10 mouse cellular contexts compared by ENCODE assay signal in genomic region chrX:143904689-143905088, GRCm38 (mm10). TPM values are rescaled to one million over a fixed set of nuclear protein-coding genes. Genes with fewer than 3 reads are reported as not detected.
DNase-seq lines count a peak whose midpoint lies in the region; ATAC-seq and TF ChIP-seq lines count a peak whose summit lies in the region.
"Had no signal": no experiment of that assay in that cellular context is flagged by ENCODE, and none has a peak within 500 bp of the region (broad histone marks: within the 10 kb centered on the region; RNA-seq: fewer than 3 reads in every experiment).

No protein-coding gene starts in this region.

- WGBS in hindbrain, embryonic 10.5 days: 42% methylated on average over 2 of the region's 2 CpGs
- WGBS in hindbrain, embryonic 13.5 days: 40% methylated on average over 2 of the region's 2 CpGs
- WGBS in embryonic facial prominence, embryonic 10.5 days: 28% methylated on average over 2 of the region's 2 CpGs
- 63% methylated on average over 2 of the region's 2 CpGs for WGBS in cerebellum, adult 2 months

- no peak overlapping the region for H3K9ac ChIP-seq in hindbrain, embryonic 13.5 days
- H3K9ac ChIP-seq: embryonic facial prominence, embryonic 13.5 days had no signal

- peaks cover 14% of the 10 kb centered on the region; the same call in 1 of the 2 replicates for H3K4me1 ChIP-seq in hindbrain, embryonic 10.5 days (replicated peaks)
- H3K4me1 ChIP-seq in hindbrain, embryonic 13.5 days (replicated peaks): peaks cover 21% of the 10 kb centered on the region
- peaks cover 12% of the 10 kb centered on the region; the same call in 1 of the 2 replicates for H3K4me1 ChIP-seq in embryonic facial prominence, embryonic 10.5 days
- no peaks in the 10 kb centered on the region for H3K4me1 ChIP-seq in cerebellum, adult 2 months (ENCODE audit: control insufficient read depth, insufficient read depth, low read length)
- H3K4me1 ChIP-seq: embryonic facial prominence, embryonic 13.5 days had no signal

- H3K27ac ChIP-seq in hindbrain, embryonic 10.5 days: no peak overlapping the region
- no peak overlapping the region for H3K27ac ChIP-seq in hindbrain, embryonic 13.5 days
- no peak overlapping the region for H3K27ac ChIP-seq in embryonic facial prominence, embryonic 10.5 days (replicated peaks)
- no peak overlapping the region for H3K27ac ChIP-seq in layer of hippocampus, adult 2 months
- H3K27ac ChIP-seq in cerebellum, adult 2 months (ENCODE audit: insufficient read depth, low read length): no peak overlapping the region
- H3K27ac ChIP-seq: embryonic facial prominence, embryonic 13.5 days had no signal

- peaks cover 8% of the 10 kb centered on the region; the same call in 1 of the 2 replicates for H3K27me3 ChIP-seq in hindbrain, embryonic 10.5 days (ENCODE audit: insufficient read depth, poor library complexity, severe bottlenecking)
- H3K27me3 ChIP-seq in hindbrain, embryonic 13.5 days: no peaks in the 10 kb centered on the region; the same call in 1 of the 2 replicates
- peaks cover 61% of the 10 kb centered on the region for H3K27me3 ChIP-seq in embryonic facial prominence, embryonic 10.5 days (replicated peaks; ENCODE audit: low read depth, poor library complexity, severe bottlenecking)
- H3K27me3 ChIP-seq in cerebellum, adult 2 months (ENCODE audit: control insufficient read depth, insufficient read depth, low read length): no peaks in the 10 kb centered on the region

- H3K36me3 ChIP-seq in hindbrain, embryonic 10.5 days: no peaks in the 10 kb centered on the region
- H3K36me3 ChIP-seq in hindbrain, embryonic 13.5 days: no peaks in the 10 kb centered on the region; the same call in 1 of the 2 replicates
- no peaks in the 10 kb centered on the region for H3K36me3 ChIP-seq in embryonic facial prominence, embryonic 10.5 days (replicated peaks)
- H3K36me3 ChIP-seq: embryonic facial prominence, embryonic 13.5 days had no signal

- no peaks in the 10 kb centered on the region for H3K9me3 ChIP-seq in hindbrain, embryonic 10.5 days
- H3K9me3 ChIP-seq in hindbrain, embryonic 13.5 days: no peaks in the 10 kb centered on the region
- H3K9me3 ChIP-seq in embryonic facial prominence, embryonic 10.5 days: no peaks in the 10 kb centered on the region
- H3K9me3 ChIP-seq: embryonic facial prominence, embryonic 13.5 days had no signal

- no peak overlapping the region for H3K4me3 ChIP-seq in hindbrain, embryonic 10.5 days
- H3K4me3 ChIP-seq in hindbrain, embryonic 13.5 days: no peak overlapping the region
- no peak overlapping the region for H3K4me3 ChIP-seq in embryonic facial prominence, embryonic 10.5 days
- H3K4me3 ChIP-seq in layer of hippocampus, adult 2 months: no peak overlapping the region
- no peak overlapping the region for H3K4me3 ChIP-seq in cerebellum, adult 2 months (replicated peaks; ENCODE audit: insufficient read depth, low read depth, low read length)
- H3K4me3 ChIP-seq: embryonic facial prominence, embryonic 13.5 days had no signal

- DNase-seq in hindbrain, embryonic 10.5 days (ENCODE audit: low spot score): peak; percentile 31
- DNase-seq in urinary bladder, postnatal 25 days (ENCODE audit: low spot score): peak; percentile 9
- DNase-seq in urinary bladder, postnatal 10 days (ENCODE audit: low spot score): no peak
- DNase-seq in embryonic facial prominence, embryonic 10.5 days (ENCODE audit: low spot score): peak; percentile 65
- no peak for DNase-seq in layer of hippocampus, adult 2 months (ENCODE audit: low spot score in 2 of 2)
- no peak for DNase-seq in cerebellum, adult 2 months

- no peak overlapping the region for H3K4me2 ChIP-seq in hindbrain, embryonic 13.5 days
- H3K4me2 ChIP-seq: embryonic facial prominence, embryonic 13.5 days had no signal

- TF ChIP-seq CTCF in layer of hippocampus, adult 2 months (conservative IDR thresholded peaks at IDR 0.05): no peak
- TF ChIP-seq CTCF in cerebellum, adult 2 months (IDR thresholded peaks at IDR 0.05; ENCODE audit: borderline replicate concordance, insufficient read depth, low read depth, low read length): no peak

- no peak for ATAC-seq in hindbrain, embryonic 13.5 days (ENCODE audit: low FRiP score)
- ATAC-seq in monocyte, adult 5-6 weeks (replicated peaks; ENCODE audit: insufficient number of reproducible peaks, low FRiP score, low TSS enrichment, poor library complexity, severe bottlenecking): no peak
- ATAC-seq: activated CD4-positive, CD25-positive, alpha-beta regulatory T cell, adult 4 months had no signal

- no peak for TF ChIP-seq POLR2A in cerebellum, adult 2 months (IDR thresholded peaks at IDR 0.05; ENCODE audit: borderline replicate concordance, insufficient read depth, low read length)

RNA-seq across cellular contexts. Expression of gene Dcx, which starts 28.4 kb away (rescaled TPM):
- 39.7 and 94.6 TPM in 2 replicates for polyA plus RNA-seq in hindbrain, embryonic 10.5 days (2016; fragmentation: Nextera tagmentation; extraction: Ambion mirVana)
- polyA plus RNA-seq in hindbrain, embryonic 13.5 days (2015; fragmentation: Nextera tagmentation; extraction: Ambion mirVana): 301 and 308 TPM in 2 replicates
- 14.1 and 17.1 TPM in 2 replicates for polyA plus RNA-seq in embryonic facial prominence, embryonic 10.5 days (2016; fragmentation: Nextera tagmentation; extraction: Ambion mirVana)
- under 0.01 TPM in 1 of 3 replicates, not detected in the others for total RNA-seq in monocyte, adult 5-6 weeks (2017)
- total RNA-seq in layer of hippocampus, adult 2 months (2021): 10 to 100 TPM; 13.1 to 13.8 TPM
- 2.5 and 2.8 TPM in 2 replicates for polyA plus RNA-seq in cerebellum, adult 2 months (2012; rRNA removed)
- polyA plus RNA-seq: activated CD4-positive, CD25-positive, alpha-beta regulatory T cell, adult 4 months had no signal

Comparison
In these comparisons a context has a peak if more than half of its experiments do, and no peak if none do; other contexts are left out.
1. DNase-seq: peak in hindbrain, embryonic 10.5 days (single experiment), urinary bladder, postnatal 25 days (single experiment) and embryonic facial prominence, embryonic 10.5 days (single experiment); none in urinary bladder, postnatal 10 days (single experiment), layer of hippocampus, adult 2 months (0 of 2) and cerebellum, adult 2 months (0 of 2).